Mouse (Mus musculus): ENCODE results near the gene Hspb7.

DNA sequence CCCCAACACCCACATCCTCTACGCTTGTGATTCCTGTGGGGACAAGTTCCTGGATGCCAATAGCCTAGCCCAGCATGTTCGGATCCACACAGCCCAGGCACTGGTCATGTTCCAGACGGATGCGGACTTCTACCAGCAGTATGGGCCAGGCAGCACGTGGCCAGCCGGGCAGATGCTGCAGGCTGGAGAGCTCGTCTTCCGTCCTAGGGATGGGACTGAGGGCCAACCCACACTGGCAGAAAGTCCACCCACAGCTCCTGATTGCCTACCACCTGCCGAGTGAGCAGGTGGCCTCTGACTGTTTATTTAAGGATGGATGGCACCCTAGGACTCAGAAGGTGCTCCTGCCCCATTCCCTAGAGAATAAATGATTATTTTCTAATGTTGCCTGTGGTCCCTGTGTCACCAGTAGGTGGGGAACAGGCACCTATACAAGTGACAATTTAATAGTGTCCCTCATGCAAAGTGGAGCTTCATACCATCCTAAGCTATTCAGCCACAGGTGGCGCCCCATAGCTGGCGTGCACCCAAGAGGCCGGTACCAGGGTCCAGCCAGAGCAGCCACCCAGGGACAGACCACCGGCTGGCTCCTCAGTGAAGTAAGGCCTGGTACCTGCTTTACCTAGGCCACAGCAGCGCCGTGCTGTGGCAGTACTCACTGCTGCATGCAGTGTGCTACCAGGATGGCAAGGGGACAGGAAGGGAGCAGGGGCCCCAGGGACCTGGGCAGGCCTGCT is 46.4 kb downstream of the Hspb7 start:
- no peak for TF ChIP-seq CTCF (IDR thresholded peaks at IDR 0.05; ENCODE audit: low read depth, low read length)
- no peak for TF ChIP-seq POLR2A (IDR thresholded peaks at IDR 0.05; ENCODE audit: extremely low read depth, insufficient read depth, low read length)
